Mouse (Mus musculus) frontal cortex, adult 2 months (tissue): Measurements from ENCODE around the gene Cdk5r2. TPM values are rescaled to one million over a fixed set of nuclear protein-coding genes. Genes with fewer than 3 reads are reported as not detected.

ENCODE experiments used
- DNase-seq, 2 experiments: peaks; one replicate each; pipeline ENCODE4 v3.0.0; 2022; ENCODE audit warnings: low spot score in 1 of 2; ENCODE audit errors: extremely low spot score in 1 of 2
- polyA plus RNA-seq: library from polyadenylated mRNA; depleted of rRNA; stranded (reverse); fragments of >200 nt; gene quantifications from 2 replicates; pipeline ENCODE4 v1.2.3, GENCODE M21; 2012; rRNA removed

Cdk5r2 gene
- polyA plus RNA-seq, 1 experiment, result 224 TPM

DNA sequence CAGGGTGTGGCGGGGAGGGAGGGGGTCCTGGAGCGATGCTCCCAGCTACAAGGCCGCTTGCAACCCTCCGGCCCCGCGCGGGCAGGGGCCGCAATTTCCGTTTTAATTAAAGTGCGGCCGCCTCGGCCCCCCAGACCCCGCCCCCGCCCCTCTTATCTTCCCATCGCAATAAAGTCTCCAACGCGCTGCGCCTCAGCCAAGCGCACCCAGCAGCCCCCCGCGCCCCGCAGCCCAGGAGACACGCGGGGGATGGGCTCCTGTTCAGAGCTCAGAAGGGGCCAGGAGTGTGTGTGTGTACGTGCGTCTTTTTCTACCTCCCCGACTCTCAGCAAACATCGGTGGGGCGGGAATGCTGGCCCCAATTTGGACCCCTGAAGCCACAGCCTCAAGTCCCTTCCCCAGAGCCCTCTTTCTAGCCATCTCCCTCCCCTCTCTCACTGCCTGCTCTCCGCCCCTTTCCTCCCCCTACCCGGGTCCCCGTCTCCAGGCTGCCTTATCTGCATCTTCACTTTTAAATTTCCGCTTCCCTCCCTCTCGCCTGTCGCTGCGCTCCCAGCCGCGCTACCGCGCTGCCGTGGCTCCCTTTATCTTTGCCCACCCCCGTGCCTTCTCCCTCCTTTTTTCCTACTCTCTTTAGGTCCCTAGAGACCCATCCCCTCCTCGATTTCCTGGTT lies 30.8 kb downstream of the Cdk5r2 start, which contains the start of gene Fev:
Gene Fev (minus strand): TSS at position 51 of the 674 bp plus-strand sequence.
- DNase-seq, result no peak

DNA sequence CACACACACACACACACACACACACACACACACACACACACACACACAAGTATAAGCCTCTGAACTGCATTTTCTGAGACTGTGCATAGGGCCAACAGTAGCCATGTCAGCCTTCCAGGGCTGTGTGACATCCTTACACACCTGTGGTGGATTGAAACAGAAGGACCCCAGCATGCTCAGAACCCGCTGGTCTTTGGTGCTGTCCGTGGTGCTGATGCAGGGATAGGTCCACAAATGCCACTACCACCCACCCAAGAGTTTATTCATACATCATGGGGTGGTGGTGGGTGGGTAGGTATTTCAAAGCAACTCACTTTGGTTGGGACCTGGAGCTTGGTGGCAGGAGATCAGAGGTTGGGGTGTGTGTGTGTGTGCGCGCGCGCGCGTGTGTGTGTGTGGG lies 36.8 kb downstream of the Cdk5r2 start:
- no peak for DNase-seq

DNA sequence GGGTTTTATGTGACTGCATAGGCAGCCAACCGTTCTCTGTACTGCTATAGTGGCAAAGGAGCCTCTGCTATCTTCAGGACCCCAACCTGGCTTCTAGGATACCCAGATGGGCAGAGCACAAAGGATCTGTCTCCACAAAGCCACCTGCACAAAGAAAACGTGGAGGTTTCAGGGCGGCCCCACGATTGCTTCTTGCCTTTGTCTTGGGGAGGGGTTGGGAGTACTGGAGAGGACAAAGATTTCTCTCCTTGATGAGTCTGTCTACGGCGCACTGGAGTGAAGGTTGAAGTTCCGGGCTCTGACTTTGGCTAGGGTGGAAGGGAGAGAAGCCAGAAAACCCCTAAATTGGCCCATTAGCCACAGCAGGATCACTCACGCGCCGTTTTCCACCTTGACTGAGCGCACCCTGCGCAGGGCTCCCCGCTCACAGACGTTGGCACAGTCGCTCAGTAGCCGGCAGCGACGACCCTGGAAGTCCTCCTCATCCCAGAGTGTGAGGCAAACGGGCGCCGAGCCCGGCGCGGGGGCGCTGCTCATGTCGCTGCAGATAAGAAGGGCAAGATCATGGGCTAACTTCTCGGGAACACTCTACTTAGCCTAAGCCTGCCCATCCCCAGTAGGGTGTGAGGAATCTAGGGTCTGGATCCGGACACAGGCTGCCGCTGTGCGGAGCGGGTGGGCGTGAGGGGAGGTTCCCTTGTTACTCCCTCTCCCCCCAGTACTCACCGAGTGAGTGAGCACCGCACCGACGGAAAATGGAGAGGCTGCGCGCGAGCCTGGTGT lies 37.8 kb downstream of the Cdk5r2 start:
- no peak for DNase-seq

DNA sequence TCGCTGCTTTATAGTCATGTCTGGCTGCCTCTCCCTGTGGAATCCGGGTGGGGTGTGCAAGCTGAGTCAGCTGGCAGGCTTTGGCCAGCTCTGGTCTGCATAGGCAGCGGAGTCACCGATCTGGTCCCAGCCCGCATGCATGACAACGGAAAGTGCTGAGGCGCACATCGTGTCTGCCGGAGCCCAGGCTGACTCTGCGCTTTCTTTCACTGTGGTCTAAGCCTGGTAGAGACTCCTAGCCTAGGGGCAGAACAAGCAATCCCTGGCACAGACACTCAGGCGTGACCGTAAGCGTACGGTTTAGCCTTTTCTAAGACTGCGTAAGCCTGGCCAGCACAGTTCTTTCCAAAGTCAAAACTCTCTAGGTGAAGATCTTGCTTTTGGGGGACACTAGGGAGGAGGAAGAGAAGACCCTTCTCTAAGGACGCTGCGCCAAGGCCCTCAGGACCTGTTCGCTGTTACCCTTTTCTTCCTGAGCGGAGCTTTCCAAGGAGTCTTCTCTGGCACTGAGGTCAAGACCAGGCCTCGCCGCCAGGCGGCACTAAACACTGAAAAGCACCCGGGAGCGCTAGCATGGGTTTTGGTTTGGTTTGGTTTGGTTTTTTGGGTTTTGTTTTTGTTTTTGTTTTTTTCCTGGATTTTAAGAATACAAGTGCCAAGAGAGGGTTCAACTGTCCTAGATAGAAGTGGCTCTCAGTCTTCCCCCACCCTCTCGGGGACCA lies 38.6 kb downstream of the Cdk5r2 start, which contains the start of gene Cryba2:
Gene Cryba2 (minus strand): TSS at position 10 of the 722 bp plus-strand sequence.
- peak in 1 of 2 experiments; percentile 63 for DNase-seq

DNA sequence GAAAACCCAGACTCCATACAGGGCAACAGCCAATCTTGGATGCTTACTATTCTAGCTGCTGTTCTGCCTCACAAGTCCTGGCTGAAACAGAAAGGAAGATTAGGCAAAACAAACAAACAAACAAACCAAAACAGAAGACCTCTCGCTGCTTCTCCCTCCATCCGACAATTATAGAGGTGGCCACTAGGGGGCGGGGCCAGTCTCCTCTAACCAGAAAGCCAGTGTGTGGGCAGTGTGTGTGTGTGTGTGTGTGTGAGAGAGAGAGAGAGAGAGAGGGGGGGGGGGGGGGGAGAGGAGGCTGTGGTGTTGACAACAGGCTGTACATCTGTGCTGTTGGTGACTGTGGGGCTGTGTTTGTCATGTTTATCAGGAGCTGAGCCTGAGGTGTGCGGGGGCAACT lies 40.2 kb downstream of the Cdk5r2 start:
- DNase-seq, result peak; percentile 30 to 75

DNA sequence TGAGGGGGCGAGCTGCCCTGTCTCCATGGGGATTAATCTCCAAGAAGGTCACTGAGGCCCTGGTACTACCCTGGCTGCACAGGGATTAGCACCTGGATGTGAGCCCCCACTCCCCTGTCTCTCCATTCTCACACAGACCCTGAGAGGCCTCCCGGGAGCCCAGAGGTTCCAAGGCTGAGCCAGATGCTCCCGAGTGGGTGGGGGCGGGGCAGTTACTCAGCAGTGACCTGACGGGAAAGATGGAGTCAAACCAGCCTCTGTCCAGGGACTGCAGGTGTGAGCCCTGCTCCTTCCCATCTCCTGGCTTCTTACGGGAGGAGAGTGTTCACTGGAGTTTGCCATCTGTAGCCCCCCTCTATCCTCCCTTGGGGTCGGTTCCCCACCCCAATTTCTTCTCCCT lies 43.2 kb downstream of the Cdk5r2 start:
- DNase-seq, result no peak

DNA sequence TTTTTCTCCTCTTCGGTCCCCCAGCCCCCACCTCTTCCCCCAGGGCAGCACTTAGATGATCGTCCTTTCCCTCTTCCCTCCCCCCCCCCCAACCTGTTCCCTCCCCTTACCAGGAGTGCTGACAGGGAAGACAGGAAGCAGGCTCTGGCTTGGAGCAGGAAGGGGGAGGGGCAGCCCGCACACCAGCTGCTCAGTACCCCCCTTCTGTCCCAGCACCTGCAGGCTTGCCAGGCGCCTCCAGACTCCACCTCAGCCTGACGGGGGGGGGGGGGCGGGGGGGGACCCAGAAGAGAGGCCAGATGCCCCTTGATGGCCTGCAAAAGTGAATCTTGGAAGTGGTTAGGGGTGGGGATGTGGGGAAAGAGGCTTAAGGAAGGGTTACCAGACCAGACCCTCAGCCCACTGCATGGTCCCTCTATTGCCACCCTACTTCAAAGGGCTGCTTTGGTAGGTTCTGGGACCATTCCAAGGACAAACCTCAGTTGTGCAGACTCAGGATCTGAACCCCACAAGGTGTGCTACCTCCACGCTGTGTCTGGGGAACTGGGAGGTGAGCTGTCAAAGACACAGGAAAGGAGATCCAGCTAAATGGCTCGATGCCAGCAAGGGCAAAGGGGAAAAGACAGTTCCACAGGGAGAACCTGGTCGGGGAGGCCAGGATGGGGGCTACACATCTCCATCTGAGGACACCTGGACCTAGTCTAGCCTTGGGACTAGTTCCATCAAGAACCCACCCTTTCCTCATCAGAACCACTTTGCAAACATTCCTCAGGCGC lies 44.1 kb downstream of the Cdk5r2 start:
- DNase-seq, result no peak

DNA sequence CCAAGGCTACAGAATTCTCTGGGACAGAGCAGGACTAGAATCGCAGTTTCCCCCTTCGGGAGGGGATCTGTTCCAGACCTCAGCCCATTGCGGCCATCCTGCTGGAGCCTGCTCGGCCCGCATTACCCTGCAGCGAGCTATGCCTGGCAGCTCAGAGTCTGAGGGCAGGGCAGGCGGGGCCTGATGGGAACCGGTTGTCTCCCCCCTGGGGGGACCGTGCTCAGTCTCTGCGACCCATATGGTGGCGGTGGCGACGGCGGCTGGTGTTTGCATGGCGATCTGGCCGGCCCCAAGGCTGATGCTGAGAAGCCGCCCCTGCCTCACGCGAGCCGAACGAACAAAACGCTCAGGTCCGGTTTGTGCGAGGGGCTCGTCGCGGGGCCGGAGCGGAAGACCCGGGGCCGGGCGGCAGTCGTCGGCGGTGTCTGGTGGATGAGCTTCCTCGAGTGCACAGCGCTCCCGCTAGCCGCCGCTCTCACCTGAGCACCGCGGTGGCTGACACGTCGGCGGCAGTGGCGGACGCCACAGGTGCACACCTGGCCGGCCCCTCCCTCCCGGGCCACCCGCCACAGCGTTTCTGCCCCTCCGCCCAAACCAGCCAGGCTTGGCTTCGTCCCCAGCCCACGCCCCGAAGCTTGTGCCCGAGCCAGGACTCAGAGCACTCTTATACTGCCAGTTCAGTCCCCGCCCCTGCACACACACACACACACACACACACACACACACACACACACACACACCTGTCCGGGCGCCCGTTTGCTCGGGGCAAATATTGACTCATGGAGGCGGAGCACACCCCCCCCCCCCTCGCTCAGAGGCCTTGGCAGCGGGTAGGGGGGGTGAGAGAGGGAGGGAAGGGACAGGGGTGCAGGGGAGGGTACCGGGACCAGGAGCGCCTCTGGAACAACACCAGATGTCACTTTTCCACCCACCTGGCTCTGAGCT lies 45.9 kb downstream of the Cdk5r2 start:
- no peak for DNase-seq

DNA sequence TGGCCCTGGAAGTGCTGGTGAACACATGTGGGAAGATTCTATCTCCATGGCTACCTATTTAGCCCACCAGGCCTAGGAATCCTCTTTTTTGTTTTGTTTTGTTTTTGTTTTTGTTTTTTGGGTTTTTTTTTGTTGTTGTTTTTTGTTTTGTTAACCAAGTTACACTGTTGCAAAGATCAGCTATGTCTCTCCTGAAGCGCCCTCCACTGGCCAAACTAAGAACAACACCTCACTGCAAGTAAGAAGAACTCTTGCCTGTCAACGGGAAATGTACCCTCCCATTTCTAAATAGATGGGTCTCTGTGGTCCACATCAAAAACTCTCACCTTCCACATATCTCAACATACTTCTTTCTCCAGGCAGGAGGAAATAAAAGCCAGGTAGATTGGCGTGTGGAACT lies 47.0 kb downstream of the Cdk5r2 start:
- peak in 1 of 2 experiments; percentile 84 for DNase-seq

DNA sequence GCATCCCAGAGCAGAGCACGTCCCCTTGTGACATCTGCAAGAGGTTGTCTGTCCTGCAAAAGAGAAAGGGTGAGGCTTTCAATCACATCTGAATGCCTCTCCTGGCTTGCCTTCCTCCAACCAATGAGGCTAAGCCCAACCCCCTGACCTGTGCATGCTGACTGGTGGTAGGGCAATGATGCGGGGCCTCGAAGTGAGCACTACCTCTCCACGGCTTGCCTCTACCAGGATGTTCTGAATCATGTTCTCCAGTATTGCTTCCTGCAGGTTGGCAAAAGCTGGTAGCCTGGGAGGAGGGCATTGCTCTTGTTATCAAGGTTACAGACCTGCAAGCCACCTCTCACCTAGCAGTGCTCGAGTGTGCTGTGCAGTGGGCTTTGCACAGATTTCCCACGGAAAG lies 47.5 kb downstream of the Cdk5r2 start:
- DNase-seq, result no peak

Other genes starting within 250 kb of the Cdk5r2 start
- gene Ttll4, start 193.2 kb upstream of the Cdk5r2 start, polyA plus RNA-seq, result 18.8 and 19.2 TPM in 2 replicates
- gene Cyp27a1, start 141.4 kb upstream of the Cdk5r2 start, polyA plus RNA-seq, result 14.1 and 14.5 TPM in 2 replicates
- 0.76 and 0.88 TPM in 2 replicates for gene Prkag3, start 105.7 kb upstream of the Cdk5r2 start, polyA plus RNA-seq
- gene Wnt6, start 83.0 kb upstream of the Cdk5r2 start, polyA plus RNA-seq, result 7.9 and 8.9 TPM in 2 replicates
- 6.0 and 7.2 TPM in 2 replicates for gene Wnt10a, start 63.4 kb upstream of the Cdk5r2 start, polyA plus RNA-seq
- not detected in 2 replicates for gene Fev, start 30.5 kb downstream of the Cdk5r2 start, polyA plus RNA-seq
- 0.36 and 0.48 TPM in 2 replicates for gene Cryba2, start 38.2 kb downstream of the Cdk5r2 start, polyA plus RNA-seq
- 7.0 and 7.3 TPM in 2 replicates for gene Cfap65, start 80.7 kb downstream of the Cdk5r2 start, polyA plus RNA-seq
- 0.24 and 0.32 TPM in 2 replicates for gene Ihh, start 96.7 kb downstream of the Cdk5r2 start, polyA plus RNA-seq